Mouse (Mus musculus): Measurements from ENCODE around the gene Gm6401.
"Not testable (repeated sequence)": the region's sequence is repeated elsewhere in the genome, so short reads cannot be mapped to it uniquely, and the experiment has no call there.

Gene Gm6401

GRCm38 (mm10) chr14:41967827-41968226, at the start of gene Gm6401:
Gene Gm6401 (minus strand): TSS chr14:41967927.
- in situ Hi-C loops (cut with MboI, MseI), result loop anchor here (25.0 kb wide), 1 partner anchor 206 kb away; the partner anchor contains the start of genes Gm47189 and Gm7929

- in situ Hi-C loops (cut with MboI, MseI), result not testable (repeated sequence)
Observed at GRCm38 (mm10) chr14:41983225-41983624, 15.5 kb upstream of the Gm6401 start, which contains the start of gene Gm3543. Gene Gm3543 (minus strand): TSS chr14:41983325.

- in situ Hi-C loops (cut with MboI, MseI), result loop anchor here (25.0 kb wide), 1 partner anchor 206 kb away; the partner anchor contains the start of genes Gm47189 and Gm7929
Observed at GRCm38 (mm10) chr14:41968596-41968995, 869 bp upstream of the Gm6401 start.

GRCm38 (mm10) chr14:41964095-41964494, 3.6 kb downstream of the Gm6401 start:
- in situ Hi-C loops (cut with MboI, MseI), result loop anchor here (25.0 kb wide), 1 partner anchor 202 kb away; the partner anchor contains the start of genes Gm47189 and Gm7929

- in situ Hi-C loops (cut with MboI, MseI), result not testable (repeated sequence)
Observed at GRCm38 (mm10) chr14:41943695-41944094, 24.0 kb downstream of the Gm6401 start, which contains the start of gene 1700024B05Rik. Gene 1700024B05Rik (plus strand): TSS chr14:41943995.

- in situ Hi-C loops (cut with MboI, MseI), result loop anchor here (5.0 kb wide), 2 partner anchors 1258 to 1373 kb away; no protein-coding TSS in a partner anchor
Observed at GRCm38 (mm10) chr14:41924649-41925048, 43.1 kb downstream of the Gm6401 start, which contains the start of gene 1700049E17Rik1. Gene 1700049E17Rik1 (plus strand): TSS chr14:41924949.
